Comparison of ENCODE assay signal across 23 mouse cellular contexts in genomic region chr12:52306348-52306747, GRCm38 (mm10).
A peak's percentile ranks its signal among the peaks of the same experiment; 100 is the strongest.
DNase-seq lines count a peak whose midpoint lies in the region; ATAC-seq and TF ChIP-seq lines count a peak whose summit lies in the region.
"Had no signal": no experiment of that assay in that cellular context is flagged by ENCODE, and none has a peak within 500 bp of the region (broad histone marks: within the 10 kb centered on the region; RNA-seq: fewer than 3 reads in every experiment).

No protein-coding gene starts in this region.

- H3K36me3 ChIP-seq in kidney, adult 2 months (ENCODE audit: control insufficient read depth, insufficient read depth, low read length), result no peaks in the 10 kb centered on the region
- no peaks in the 10 kb centered on the region for H3K36me3 ChIP-seq in lung, embryonic 14.5 days (ENCODE audit: insufficient read depth)
- H3K36me3 ChIP-seq in lung, embryonic 16.5 days (ENCODE audit: control insufficient read depth, insufficient read depth, low read length), result no peaks in the 10 kb centered on the region
- H3K36me3 ChIP-seq in heart, adult 2 months (ENCODE audit: control insufficient read depth, insufficient read depth, low read length), result no peaks in the 10 kb centered on the region
- H3K36me3 ChIP-seq: hindbrain, embryonic 12.5 days; intestine, embryonic 15.5 days; liver, embryonic 13.5 days; stomach, embryonic 15.5 days had no signal

- H3K9ac ChIP-seq in lung, embryonic 14.5 days, result no peak overlapping the region
- no peak overlapping the region for H3K9ac ChIP-seq in lung, embryonic 16.5 days (ENCODE audit: low read length)
- no peak overlapping the region for H3K9ac ChIP-seq in heart, adult 2 months (ENCODE audit: low read depth, low read length)
- H3K9ac ChIP-seq: hindbrain, embryonic 12.5 days; intestine, embryonic 15.5 days; liver, embryonic 13.5 days; stomach, embryonic 15.5 days had no signal

- intact Hi-C loops in left cerebral cortex, postnatal 4 days (cut with DNase I), result no loop called here
- intact Hi-C loops in heart, adult 2 months (cut with DNase I), result no loop called here

- no peak overlapping the region for H3K4me3 ChIP-seq in kidney, adult 2 months (ENCODE audit: insufficient read depth, low read depth, low read length)
- no peak overlapping the region for H3K4me3 ChIP-seq in lung, embryonic 14.5 days (ENCODE audit: low read depth, low read length)
- H3K4me3 ChIP-seq in lung, embryonic 16.5 days (ENCODE audit: low read length), result no peak overlapping the region
- H3K4me3 ChIP-seq in heart, adult 2 months, result no peak overlapping the region
- H3K4me3 ChIP-seq: erythroblast, embryonic 14.5 days; gastrocnemius, adult 2 months; hindbrain, embryonic 12.5 days; intestine, embryonic 15.5 days; liver, embryonic 13.5 days; stomach, embryonic 15.5 days had no signal

- no peak overlapping the region for H3K4me2 ChIP-seq in lung, embryonic 14.5 days
- no peak overlapping the region for H3K4me2 ChIP-seq in lung, embryonic 16.5 days (ENCODE audit: low read depth, low read length)
- H3K4me2 ChIP-seq: hindbrain, embryonic 12.5 days; intestine, embryonic 15.5 days; liver, embryonic 13.5 days; stomach, embryonic 15.5 days had no signal

- no peak for TF ChIP-seq POLR2A in kidney, adult 2 months (IDR thresholded peaks at IDR 0.05; ENCODE audit: low read depth, low read length)
- no peak for TF ChIP-seq POLR2A in heart, adult 2 months (IDR thresholded peaks at IDR 0.05; ENCODE audit: insufficient read depth, low read depth, low read length)

- H3K4me1 ChIP-seq in kidney, adult 2 months (ENCODE audit: control insufficient read depth, insufficient read depth, low read length), result no peaks in the 10 kb centered on the region
- H3K4me1 ChIP-seq in lung, embryonic 14.5 days (ENCODE audit: insufficient read depth), result no peaks in the 10 kb centered on the region
- peaks cover 3% of the 10 kb centered on the region; the same call in 1 of the 2 replicates for H3K4me1 ChIP-seq in lung, embryonic 16.5 days (replicated peaks; ENCODE audit: control insufficient read depth, insufficient read depth, low read length)
- H3K4me1 ChIP-seq in heart, adult 2 months (ENCODE audit: control insufficient read depth, insufficient read depth, low read length), result no peaks in the 10 kb centered on the region
- H3K4me1 ChIP-seq: hindbrain, embryonic 12.5 days; intestine, embryonic 15.5 days; liver, embryonic 13.5 days; stomach, embryonic 15.5 days had no signal

- H3K27ac ChIP-seq in kidney, adult 2 months (ENCODE audit: insufficient read depth, low read depth, low read length), result no peak overlapping the region
- no peak overlapping the region for H3K27ac ChIP-seq in lung, embryonic 14.5 days (ENCODE audit: low read depth)
- H3K27ac ChIP-seq in lung, embryonic 16.5 days (ENCODE audit: low read length), result peak overlapping the region; percentile 11; the same call in 1 of the 2 replicates
- no peak overlapping the region for H3K27ac ChIP-seq in heart, adult 2 months
- H3K27ac ChIP-seq: gastrocnemius, adult 2 months; hindbrain, embryonic 12.5 days; hindbrain, postnatal 0 days; intestine, embryonic 15.5 days; liver, embryonic 13.5 days; stomach, embryonic 15.5 days had no signal

- 82% methylated on average over 7 of the region's 7 CpGs for WGBS in kidney, adult 2 months
- 40% methylated on average over 7 of the region's 7 CpGs for WGBS in lung, embryonic 14.5 days
- 40% methylated on average over 7 of the region's 7 CpGs for WGBS in lung, embryonic 16.5 days
- WGBS in heart, adult 2 months, result 74% methylated on average over 7 of the region's 7 CpGs

- no peaks in the 10 kb centered on the region for H3K79me2 ChIP-seq in heart, adult 2 months (replicated peaks; ENCODE audit: control insufficient read depth, insufficient read depth, low read length)

- H3K27me3 ChIP-seq in kidney, adult 2 months (replicated peaks; ENCODE audit: control insufficient read depth, insufficient read depth, low read length), result no peaks in the 10 kb centered on the region
- no peaks in the 10 kb centered on the region for H3K27me3 ChIP-seq in lung, embryonic 14.5 days (ENCODE audit: insufficient read depth, low read length)
- no peaks in the 10 kb centered on the region for H3K27me3 ChIP-seq in lung, embryonic 16.5 days (ENCODE audit: control insufficient read depth, insufficient read depth, low read depth, low read length)
- H3K27me3 ChIP-seq in heart, adult 2 months (ENCODE audit: control insufficient read depth, insufficient read depth, low read length), result no peaks in the 10 kb centered on the region
- H3K27me3 ChIP-seq: hindbrain, embryonic 12.5 days; intestine, embryonic 15.5 days; liver, embryonic 13.5 days; stomach, embryonic 15.5 days had no signal

- peak; percentile 45 to 48 for DNase-seq in kidney, postnatal 4 days
- no peak for DNase-seq in kidney, adult 2 months
- peak; percentile 95 for DNase-seq in lung, embryonic 14.5 days
- DNase-seq in lung, postnatal 36 days, result peak; percentile 65
- DNase-seq in left cerebral cortex, postnatal 4 days, result no peak
- no peak for DNase-seq in heart, adult 2 months
- DNase-seq: adrenal gland, postnatal 25 days; cerebellum, adult 11-12 months; cerebellum, adult 9-11 months; gastrocnemius, adult 2 months; kidney, postnatal 36 days; liver, embryonic 13.5 days; right cerebral cortex, postnatal 25 days; thymus, postnatal 25 days had no signal

- no peak for TF ChIP-seq EP300 in heart, adult 2 months (IDR thresholded peaks at IDR 0.05; ENCODE audit: insufficient read depth, low read depth, low read length)

- ATAC-seq in lung, embryonic 14.5 days (ENCODE audit: insufficient read depth), result peak; percentile 93
- ATAC-seq in lung, embryonic 16.5 days (ENCODE audit: low read depth), result peak; percentile 92
- ATAC-seq: CD4-positive, CD25-positive, alpha-beta regulatory T cell, adult 4 months; forebrain, embryonic 16.5 days; hindbrain, postnatal 0 days; intestine, embryonic 15.5 days; midbrain, embryonic 16.5 days had no signal

- TF ChIP-seq CTCF in kidney, adult 2 months (conservative IDR thresholded peaks at IDR 0.05; ENCODE audit: insufficient read depth, insufficient read length, low read depth, low read length), result no peak
- TF ChIP-seq CTCF in lung, embryonic 14.5 days (IDR thresholded peaks at IDR 0.05; ENCODE audit: low read depth), result peak; percentile 50
- no peak for TF ChIP-seq CTCF in heart, adult 2 months (IDR thresholded peaks at IDR 0.05)

- H3K9me3 ChIP-seq in lung, embryonic 14.5 days (ENCODE audit: low read depth, low read length), result no peaks in the 10 kb centered on the region
- H3K9me3 ChIP-seq in lung, embryonic 16.5 days (ENCODE audit: control insufficient read depth, low read length), result no peaks in the 10 kb centered on the region
- H3K9me3 ChIP-seq: hindbrain, embryonic 12.5 days; intestine, embryonic 15.5 days; liver, embryonic 13.5 days; stomach, embryonic 15.5 days had no signal

Comparison
In these comparisons a context has a peak if more than half of its experiments do, and no peak if none do; other contexts are left out.
1. DNase-seq: peak in kidney, postnatal 4 days (2 of 2), lung, embryonic 14.5 days (single experiment) and lung, postnatal 36 days (single experiment); none in kidney, adult 2 months (single experiment), left cerebral cortex, postnatal 4 days (single experiment) and heart, adult 2 months (0 of 2).